Mouse (Mus musculus) gastrocnemius, postnatal 25 days (tissue): ENCODE data around the gene Rgs11. TPM values are rescaled to one million over a fixed set of nuclear protein-coding genes. Genes with fewer than 3 reads are reported as not detected.
"Not testable (repeated sequence)": the region's sequence is repeated elsewhere in the genome, so short reads cannot be mapped to it uniquely, and the experiment has no call there.

Experiments used
- DNase-seq: peaks from one replicate; pipeline ENCODE4 v3.0.0; 2022
- long read RNA-seq, 2 experiments: library from polyadenylated mRNA; stranded (forward); transcript quantifications; one replicate each; pipeline ENCODE4 v2.0.0; 2021
- total RNA-seq, 2 experiments: library from RNA; stranded (reverse); gene quantifications; 1 replicate in 1 of 2; 2 replicates in 1 of 2; pipeline ENCODE4 v1.2.3; 2021

Gene Rgs11
- 1 to 10 TPM in 1 of 2 experiments, under 1 TPM in 1; 0.54 to 1.2 TPM for total RNA-seq
- long read RNA-seq, experiment 1, result 0 reads
- long read RNA-seq, experiment 2, partial matches to known transcripts, result 0 of 1 reads
- long read RNA-seq, experiment 2, other reads (novel, unspliced or antisense), result 1 of 1 reads

GRCm38 (mm10) chr17:26202737-26203136 is at the start of gene Rgs11:
Gene Rgs11, plus strand, starts transcription at chr17:26202951.
- DNase-seq, result no peak

GRCm38 (mm10) chr17:26162736-26163135 is 40.0 kb upstream of the Rgs11 start:
- DNase-seq, result no peak

GRCm38 (mm10) chr17:26168039-26168438 is 34.7 kb upstream of the Rgs11 start:
- DNase-seq, result no peak

- not testable (repeated sequence) for DNase-seq
These were observed 27.5 kb upstream of the Rgs11 start for GRCm38 (mm10) chr17:26175248-26175647.

GRCm38 (mm10) chr17:26178611-26179010 is 24.1 kb upstream of the Rgs11 start:
- no peak for DNase-seq

DNA sequence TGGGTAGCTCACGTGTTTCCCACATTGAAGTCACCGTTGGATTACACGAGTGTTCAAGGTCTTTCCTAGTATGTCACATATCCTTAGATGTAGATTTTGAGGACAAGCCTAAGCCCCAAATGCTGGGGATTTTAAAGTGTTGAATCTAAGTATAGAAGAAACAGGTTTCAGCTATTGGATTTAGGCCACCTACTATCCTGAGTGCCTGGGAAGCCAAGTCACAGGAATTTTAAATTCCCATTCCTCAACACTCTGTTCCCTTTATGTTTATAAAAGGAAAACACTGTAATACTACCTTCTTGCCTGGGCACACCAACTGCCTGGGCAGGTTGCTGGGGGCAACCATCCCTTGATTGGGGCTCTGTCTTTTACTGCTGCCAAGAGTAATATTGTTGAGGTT is 21.6 kb upstream of the Rgs11 start:
- no peak for DNase-seq

GRCm38 (mm10) chr17:26187592-26187991 is 15.2 kb upstream of the Rgs11 start:
- DNase-seq, result no peak

DNA sequence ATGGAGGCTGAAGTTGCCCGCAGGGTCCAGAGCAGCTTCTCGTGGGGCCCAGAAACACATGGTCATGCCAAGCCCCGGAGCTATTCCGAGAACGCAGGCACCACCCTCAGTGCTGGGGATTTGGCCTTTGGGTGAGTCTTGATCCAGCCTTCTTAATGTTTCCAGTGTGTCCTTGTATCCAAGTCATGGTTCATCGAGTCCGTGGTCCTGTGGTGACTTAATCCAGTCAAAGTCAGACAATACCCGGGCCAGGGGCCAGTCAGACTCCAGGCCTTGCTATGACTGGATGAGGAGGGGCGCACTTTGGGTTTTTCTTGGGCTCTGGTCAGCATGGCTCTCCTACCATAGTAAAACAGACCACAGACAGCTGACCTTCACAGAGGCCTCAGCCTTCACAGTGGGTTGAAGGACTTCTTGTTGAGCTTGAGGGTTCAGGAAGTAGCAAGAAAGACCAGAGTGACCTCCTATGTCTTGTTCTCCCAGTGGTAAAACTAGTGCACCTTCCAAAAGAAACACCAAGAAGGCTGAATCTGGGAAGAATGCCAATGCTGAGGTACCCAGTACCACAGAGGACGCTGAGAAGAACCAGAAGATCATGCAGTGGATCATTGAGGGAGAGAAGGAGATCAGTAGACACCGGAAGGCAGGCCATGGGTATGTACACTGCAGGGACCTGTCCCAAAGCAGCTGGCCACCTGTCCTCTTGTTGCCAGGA is 14.5 kb upstream of the Rgs11 start:
- DNase-seq, result no peak

DNA sequence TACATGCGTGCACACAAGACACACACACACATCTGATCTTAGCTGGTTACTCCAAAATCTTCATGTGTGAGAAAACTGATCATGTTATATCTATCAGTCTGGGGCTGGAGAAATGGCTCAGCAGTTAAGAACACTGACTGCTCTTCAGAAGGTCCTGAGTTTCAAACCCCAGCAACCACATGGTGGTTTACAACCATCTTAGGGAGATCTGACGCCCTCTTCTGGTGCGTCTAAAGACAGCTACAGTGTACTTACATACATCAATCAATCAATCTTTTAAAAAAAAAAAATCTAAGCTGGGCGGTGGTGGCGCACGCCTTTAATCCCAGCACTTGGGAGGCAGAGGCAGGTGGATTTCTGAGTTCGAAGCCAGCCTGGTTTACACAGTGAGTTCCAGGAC is 11.3 kb upstream of the Rgs11 start:
- DNase-seq, result not testable (repeated sequence)

GRCm38 (mm10) chr17:26192481-26193190 is 10.1 kb upstream of the Rgs11 start:
- DNase-seq, result no peak

GRCm38 (mm10) chr17:26198892-26199291 is 3.9 kb upstream of the Rgs11 start, which contains the start of gene Pdia2:
Gene Pdia2, minus strand, starts transcription at chr17:26199087.
- DNase-seq, result no peak

- DNase-seq, result no peak
These were observed 1.7 kb upstream of the Rgs11 start for GRCm38 (mm10) chr17:26200831-26201705.

DNA sequence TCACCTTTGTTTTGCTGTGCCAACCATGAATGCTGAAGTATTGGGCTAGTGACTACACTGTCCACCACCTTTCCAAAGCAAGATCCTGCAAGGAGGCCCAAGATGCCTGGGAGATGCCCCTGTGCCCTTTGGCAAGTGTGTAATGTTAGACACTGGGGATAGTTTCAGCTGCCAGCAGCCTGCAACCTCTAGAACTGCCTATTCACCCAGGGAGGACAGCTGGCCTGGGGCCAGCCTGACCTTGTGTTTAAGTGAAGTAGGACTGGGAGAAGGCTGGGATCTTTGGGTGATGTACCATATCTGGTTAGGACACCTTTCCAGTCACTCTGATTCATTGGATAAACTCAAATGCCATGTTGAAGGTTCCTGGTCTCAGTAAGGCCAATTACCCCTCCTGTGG is 753 bp upstream of the Rgs11 start:
- DNase-seq, result no peak

GRCm38 (mm10) chr17:26203321-26203811 is 615 bp downstream of the Rgs11 start:
- no peak for DNase-seq

- no peak for DNase-seq
These were observed 2.0 kb downstream of the Rgs11 start for GRCm38 (mm10) chr17:26204766-26205165.

- DNase-seq, result no peak
These were observed 3.6 kb downstream of the Rgs11 start for GRCm38 (mm10) chr17:26206392-26206791.

- no peak for DNase-seq
These were observed 4.9 kb downstream of the Rgs11 start, which contains the start of gene Arhgdig for GRCm38 (mm10) chr17:26207686-26208085. Gene Arhgdig, minus strand, starts transcription at chr17:26207786.

DNA sequence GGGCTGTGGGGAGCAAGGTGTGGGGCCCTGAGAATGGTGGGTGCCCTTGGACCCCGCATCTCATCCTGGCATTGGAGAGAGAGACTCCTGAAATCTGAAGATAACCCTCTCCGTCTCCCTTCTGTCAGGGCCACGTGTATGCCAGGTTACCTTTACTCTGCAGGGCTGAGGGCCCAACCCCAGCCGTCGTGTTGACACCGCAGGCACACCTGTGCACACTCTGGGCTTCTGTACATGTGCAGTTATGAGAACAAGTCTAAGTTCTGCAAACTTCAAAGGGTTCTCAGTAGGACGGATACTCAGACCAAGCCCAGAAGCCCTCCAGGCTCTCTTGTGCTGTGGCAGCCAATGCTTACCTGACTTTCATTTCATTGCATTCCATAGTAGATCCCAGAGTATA is 9.5 kb downstream of the Rgs11 start:
- DNase-seq, result no peak

DNA sequence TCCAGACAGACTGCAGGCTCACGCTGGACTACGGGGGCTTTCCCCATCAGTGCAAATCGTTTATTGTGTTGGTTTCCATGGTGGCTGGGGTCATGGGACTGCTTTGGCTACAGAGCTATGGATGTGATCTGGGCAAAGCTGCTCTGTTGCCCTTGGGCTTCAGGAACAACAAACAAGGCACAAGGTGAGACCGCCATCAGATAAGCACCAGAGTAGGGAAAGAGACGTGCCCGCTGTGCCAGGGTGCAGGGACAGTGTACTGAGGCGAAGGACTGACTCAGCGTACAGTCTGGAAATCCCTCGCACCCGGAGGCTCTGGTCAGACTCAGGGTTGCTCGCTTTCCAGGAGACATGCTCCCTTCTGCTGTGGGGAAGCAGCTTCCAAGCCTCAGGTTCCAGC is 9.9 kb downstream of the Rgs11 start:
- no peak for DNase-seq

DNA sequence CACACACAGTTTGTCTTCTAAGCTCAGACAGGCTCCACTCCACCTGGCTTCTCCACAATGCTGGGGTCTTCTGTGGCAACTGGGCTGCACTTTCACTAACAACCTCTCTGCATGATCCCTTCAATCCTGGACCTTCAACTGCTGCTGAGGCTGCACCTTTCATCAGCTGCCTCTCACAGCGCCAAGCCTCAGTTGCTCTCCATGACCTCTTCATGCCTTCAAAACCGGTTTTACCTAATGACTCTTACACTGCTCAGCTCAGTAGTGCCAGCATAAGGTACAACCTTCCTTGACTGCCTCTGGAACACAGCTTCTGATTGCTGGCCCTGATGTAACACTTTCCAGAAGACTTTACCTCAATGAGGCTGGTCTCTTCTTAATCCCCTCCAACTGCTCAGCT is 18.8 kb downstream of the Rgs11 start:
- no peak for DNase-seq

GRCm38 (mm10) chr17:26225150-26225549 is 22.4 kb downstream of the Rgs11 start:
- DNase-seq, result no peak

- no peak for DNase-seq
These were observed 27.0 kb downstream of the Rgs11 start for GRCm38 (mm10) chr17:26229776-26230175.
